Mouse (Mus musculus) CH12.LX (cell line): ENCODE data around the gene Tex29. TPM values are rescaled to one million over a fixed set of nuclear protein-coding genes. Genes with fewer than 3 reads are reported as not detected.

ENCODE experiments used
- DNase-seq: peaks from one replicate; pipeline ENCODE4 v3.0.0-alpha.2; 2013; ENCODE audit errors: extremely low read depth
- H3K27ac ChIP-seq: 2 replicates; pipeline ENCODE4 v1.5.1; 2012; ENCODE audit warnings: low read depth, mild to moderate bottlenecking, control low read depth, moderate library complexity; ENCODE audit not compliant: insufficient read depth
- H3K27me3 ChIP-seq: replicated peaks from 2 replicates; pipeline ENCODE3; 2012; ENCODE audit warnings: inconsistent platforms
- H3K36me3 ChIP-seq, 2 experiments: replicated peaks in 1 of 2; 2 replicates each; pipeline versions ENCODE3 to v1.6.1; 2012; ENCODE audit warnings: inconsistent platforms in 1 of 2, low read length in 1 of 2, mild to moderate bottlenecking in 1 of 2, mixed read lengths in 1 of 2, moderate library complexity in 1 of 2; ENCODE audit not compliant: control insufficient read depth in 1 of 2, insufficient read depth in 1 of 2
- H3K4me1 ChIP-seq, 2 experiments: 2 replicates each; pipeline ENCODE4 v1.6.1; 2012; ENCODE audit warnings: inconsistent platforms in 1 of 2, moderate library complexity in 1 of 2; ENCODE audit not compliant: insufficient read depth in 2 of 2, control insufficient read depth in 1 of 2
- H3K4me2 ChIP-seq: 2 replicates; pipeline ENCODE4 v1.6.1; 2012; ENCODE audit warnings: low read depth, mild to moderate bottlenecking, control low read depth; ENCODE audit not compliant: poor library complexity, insufficient read depth, severe bottlenecking
- H3K4me3 ChIP-seq, 3 experiments: fragments of 150-350 bp in 1 of 3; sonication (generic) in 1 of 3; replicated peaks in 1 of 3; 2 replicates each; pipeline versions ENCODE3 to v1.5.1; 2011 to 2012; ENCODE audit warnings: low read depth in 2 of 3, low read length in 2 of 3, mild to moderate bottlenecking in 2 of 3, moderate library complexity in 2 of 3, control low read depth in 1 of 3, improper control_type of control experiment in 1 of 3, inconsistent platforms in 1 of 3, mixed read lengths in 1 of 3; ENCODE audit not compliant: poor library complexity in 1 of 3
- H3K79me2 ChIP-seq: replicated peaks from 2 replicates; pipeline ENCODE4 v1.6.1; 2012; ENCODE audit warnings: mild to moderate bottlenecking, moderate library complexity; ENCODE audit not compliant: control insufficient read depth, poor library complexity, insufficient read depth, severe bottlenecking; ENCODE audit errors: extremely low read depth
- H3K9ac ChIP-seq: 2 replicates; pipeline ENCODE4 v1.6.1; 2012; ENCODE audit warnings: low read depth, mild to moderate bottlenecking, control low read depth, moderate library complexity; ENCODE audit not compliant: insufficient read depth
- H3K9me3 ChIP-seq: replicated peaks from 2 replicates; pipeline ENCODE3; 2012; ENCODE audit warnings: low read length, inconsistent platforms, mixed read lengths
- BHLHE40 ChIP-seq: IDR thresholded peaks from 2 replicates; pipeline ENCODE4 v1.6.1; 2011; ENCODE audit warnings: mild to moderate bottlenecking, low read depth, low read length, improper control_type of control experiment
- CHD1 ChIP-seq: IDR thresholded peaks from 2 replicates; pipeline ENCODE4 v1.6.1; 2012; ENCODE audit warnings: low read depth, low read length, improper control_type of control experiment, inconsistent platforms
- CTCF ChIP-seq, 2 experiments: IDR thresholded peaks in 1 of 2; conservative IDR thresholded peaks in 1 of 2; 2 replicates each; pipeline ENCODE4 v1.5.1; 2011 to 2012; ENCODE audit warnings: low read depth in 2 of 2, low read length in 2 of 2, improper control_type of control experiment in 1 of 2, inconsistent platforms in 1 of 2, mild to moderate bottlenecking in 1 of 2, moderate library complexity in 1 of 2
- E2F4 ChIP-seq: IDR thresholded peaks from 2 replicates; pipeline ENCODE4 v1.6.1; 2011; ENCODE audit warnings: low read depth, low read length, improper control_type of control experiment; ENCODE audit not compliant: insufficient replicate concordance
- ELF1 ChIP-seq: IDR thresholded peaks from 2 replicates; pipeline ENCODE4 v1.6.1; 2014; ENCODE audit warnings: low read depth, mild to moderate bottlenecking, inconsistent platforms, low read length, improper control_type of control experiment
- JUND ChIP-seq: conservative IDR thresholded peaks from 2 replicates; pipeline ENCODE4 v1.6.1; 2011; ENCODE audit warnings: low read depth, low read length, improper control_type of control experiment
- MAFK ChIP-seq: IDR thresholded peaks from 2 replicates; pipeline ENCODE4 v1.6.1; 2011; ENCODE audit warnings: low read length, improper control_type of control experiment; ENCODE audit not compliant: insufficient replicate concordance
- MEF2A ChIP-seq: IDR thresholded peaks from 2 replicates; pipeline ENCODE4 v1.6.1; 2014; ENCODE audit warnings: low read depth, mild to moderate bottlenecking, inconsistent platforms, low read length, improper control_type of control experiment, borderline replicate concordance
- MYC ChIP-seq: IDR thresholded peaks from 2 replicates; pipeline ENCODE4 v1.6.1; 2011; ENCODE audit warnings: low read depth, mild to moderate bottlenecking, improper control_type of control experiment, low read length
- PAX5 ChIP-seq: IDR thresholded peaks from 2 replicates; pipeline ENCODE4 v1.6.1; 2012; ENCODE audit warnings: low read length, inconsistent platforms, mixed read lengths
- POLR2A ChIP-seq: IDR thresholded peaks from 2 replicates; pipeline ENCODE4 v1.6.1; 2011; ENCODE audit warnings: low read depth, mild to moderate bottlenecking, improper control_type of control experiment, low read length
- SIN3A ChIP-seq: IDR thresholded peaks from 2 replicates; pipeline ENCODE4 v1.6.1; 2012; ENCODE audit warnings: low read length, improper control_type of control experiment, inconsistent platforms
- TBP ChIP-seq: conservative IDR thresholded peaks from 2 replicates; pipeline ENCODE4 v1.6.1; 2011; ENCODE audit warnings: low read depth, low read length, improper control_type of control experiment
- TCF12 ChIP-seq: IDR thresholded peaks from 2 replicates; pipeline ENCODE4 v1.6.1; 2014; ENCODE audit warnings: low read depth, mild to moderate bottlenecking, inconsistent platforms, low read length, improper control_type of control experiment
- USF1 ChIP-seq: IDR thresholded peaks from 2 replicates; pipeline ENCODE4 v1.6.1; 2014; ENCODE audit warnings: low read depth, mild to moderate bottlenecking, inconsistent platforms, low read length, improper control_type of control experiment
- ZKSCAN1 ChIP-seq: IDR thresholded peaks from 2 replicates; pipeline ENCODE4 v1.6.1; 2012; ENCODE audit warnings: low read depth, inconsistent platforms, low read length, improper control_type of control experiment, borderline replicate concordance
- ZMIZ1 ChIP-seq: IDR thresholded peaks from 2 replicates; pipeline ENCODE4 v1.6.1; 2012; ENCODE audit warnings: low read depth, mild to moderate bottlenecking, inconsistent platforms, low read length, improper control_type of control experiment
- dilution Hi-C: fragments of 300-500 bp; cut with MboI; formaldehyde crosslinking; loops from 2 replicates; pipeline ENCODE4 v1.14.3; 2020; ENCODE audit warnings: low sequenced_read_pairs; ENCODE audit not compliant: extremely low pct_unique_long_range_greater_than_20kb, extremely low pct_ligation_motif_present
- in situ Hi-C: fragments of 300-500 bp; cut with MboI; formaldehyde crosslinking; loops from 3 replicates; pipeline ENCODE4 v1.14.3; 2019; ENCODE audit warnings: low sequenced_read_pairs, low pct_ligation_motif_present, low pct_unique_long_range_greater_than_20kb, mixed read lengths
- polyA plus RNA-seq: library from polyadenylated mRNA; unstranded; fragments of >175 nt; gene quantifications from 2 replicates; pipeline ENCODE4 v1.2.1, GENCODE M21; 2012; ENCODE audit warnings: low read depth; ENCODE audit not compliant: insufficient read length
- total RNA-seq, 2 experiments: library from RNA; depleted of rRNA; stranded (reverse); fragments of 300-350 nt in 1 of 2; fragments of >200 nt in 1 of 2; gene quantifications; 2 replicates each; pipeline ENCODE4 v1.2.3; 2012 to 2014

The Tex29 gene
- total and polyA plus RNA-seq, 3 experiments = not detected

DNA sequence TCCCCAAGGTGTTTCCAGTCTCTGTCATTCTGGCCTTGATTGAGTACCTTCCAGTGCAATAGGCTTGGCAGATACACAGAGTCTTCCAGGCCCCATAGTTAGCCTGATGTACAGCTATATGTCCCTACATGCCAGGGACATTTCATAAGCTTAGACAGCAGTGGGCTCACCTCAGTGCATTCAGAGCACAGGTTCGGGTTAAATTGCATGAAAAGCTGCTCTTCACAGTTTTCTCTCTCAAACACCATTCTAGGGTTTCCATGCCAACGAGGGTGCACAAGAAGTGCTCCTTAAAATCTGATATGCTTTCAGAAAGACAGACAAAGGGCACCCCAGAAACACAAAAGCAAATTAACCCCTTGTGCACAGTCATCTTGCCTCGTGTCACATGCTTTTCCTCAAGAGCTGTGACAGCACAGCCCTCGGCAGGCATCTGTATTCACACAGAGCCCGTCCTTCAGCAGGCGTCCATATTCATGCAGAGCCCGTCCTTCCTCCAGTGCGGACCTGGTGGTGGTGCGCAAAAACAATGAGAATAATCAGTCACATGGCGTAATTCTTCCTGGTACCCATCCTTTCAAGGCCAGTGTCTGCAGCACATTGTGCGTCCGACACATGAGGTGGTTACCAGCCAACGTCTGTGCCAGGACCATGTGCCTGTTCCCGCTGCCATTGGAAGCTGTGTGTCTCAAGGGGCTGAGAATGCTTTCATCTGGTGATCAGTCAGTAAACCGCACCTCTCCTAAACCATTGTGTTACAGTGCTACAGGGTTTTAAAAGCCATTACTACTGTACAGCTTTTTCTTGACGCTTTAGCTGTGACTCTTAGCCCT is 9.8 kb upstream of the Tex29 start:
- DNase-seq = no peak
- Histone ChIP-seq H3K9me3 (no peaks in the 10 kb centered on the region), H3K4me3 (no peak overlapping the region), H3K9ac (no peak overlapping the region), H3K27me3 (no peaks in the 10 kb centered on the region), H3K27ac (no peak overlapping the region), H3K36me3 (peaks cover 46 to 93% of the 10 kb centered on the region in 2 experiments), H3K4me1 (no peaks in the 10 kb centered on the region), H3K4me2 (no peak overlapping the region), H3K79me2 (no peaks in the 10 kb centered on the region)
- in situ Hi-C loops (no loop called here), dilution Hi-C loops (no loop called here)
- no peak for TF ChIP-seq USF1
- TF ChIP-seq E2F4 = no peak
- no peak for TF ChIP-seq PAX5
- TF ChIP-seq TBP = no peak
- TF ChIP-seq ELF1 = no peak
- TF ChIP-seq CHD1 = no peak
- no peak for TF ChIP-seq BHLHE40

GRCm38 (mm10) chr8:11831174-11831573 is 9.1 kb upstream of the Tex29 start:
- DNase-seq = no peak
- no peaks in the 10 kb centered on the region for H3K27me3 ChIP-seq
- no peaks in the 10 kb centered on the region for H3K79me2 ChIP-seq
- no peak for TF ChIP-seq ZMIZ1
- TF ChIP-seq JUND = no peak
- no peak for TF ChIP-seq ELF1
- no peak for TF ChIP-seq CTCF (conservative IDR thresholded peaks at IDR 0.05 in 1 of 2, IDR thresholded peaks at IDR 0.05 in 1 of 2; ENCODE audit: low read depth in 2 of 2, low read length in 2 of 2)
- no peak for TF ChIP-seq POLR2A
- TF ChIP-seq SIN3A = no peak
- TF ChIP-seq TBP = no peak
- no peak for TF ChIP-seq MEF2A
- TF ChIP-seq, all 38 proteins: peak for 0
- no peak overlapping the region for H3K4me3 ChIP-seq
- dilution Hi-C loops (no loop called here), in situ Hi-C loops (no loop called here)
- peaks cover 42 to 91% of the 10 kb centered on the region in 2 experiments for H3K36me3 ChIP-seq
- no peak overlapping the region for H3K9ac ChIP-seq
- no peaks in the 10 kb centered on the region for H3K4me1 ChIP-seq
- no peaks in the 10 kb centered on the region for H3K9me3 ChIP-seq
- H3K27ac ChIP-seq = no peak overlapping the region
- no peak overlapping the region for H3K4me2 ChIP-seq

GRCm38 (mm10) chr8:11831939-11832338 is 8.3 kb upstream of the Tex29 start:
- no peak for TF ChIP-seq TCF12
- no peak for TF ChIP-seq POLR2A
- TF ChIP-seq ZKSCAN1 = no peak
- no peak for TF ChIP-seq MAFK
- TF ChIP-seq MYC = no peak
- H3K27me3 ChIP-seq = no peaks in the 10 kb centered on the region
- in situ Hi-C loops (no loop called here), dilution Hi-C loops (no loop called here)
- no peak overlapping the region for H3K27ac ChIP-seq
- H3K9ac ChIP-seq = no peak overlapping the region
- H3K4me2 ChIP-seq = no peak overlapping the region
- H3K4me3 ChIP-seq = no peak overlapping the region
- H3K4me1 ChIP-seq = no peaks in the 10 kb centered on the region
- no peak for DNase-seq
- no peaks in the 10 kb centered on the region for H3K9me3 ChIP-seq
- no peaks in the 10 kb centered on the region for H3K79me2 ChIP-seq
- peaks cover 37 to 86% of the 10 kb centered on the region in 2 experiments for H3K36me3 ChIP-seq
